Mouse (Mus musculus): Measurements from ENCODE around the gene Angptl6. TPM values are rescaled to one million over a fixed set of nuclear protein-coding genes. Genes with fewer than 3 reads are reported as not detected.
A peak's percentile ranks its signal among the peaks of the same experiment; 100 is the strongest.

The Angptl6 gene
- polyA plus RNA-seq (2014; fragmentation: Nextera tagmentation; extraction: Ambion mirVana), result 9.4 TPM in 2 replicates

- H3K9ac ChIP-seq (ENCODE audit: low read depth, low read length), result peak within 1 kb of the TSS; percentile 84
- peak within 1 kb of the TSS; percentile 89 for H3K4me2 ChIP-seq
- peaks cover 16% of the 10 kb centered on the region for H3K4me1 ChIP-seq (replicated peaks; ENCODE audit: control insufficient read depth, insufficient read depth, low read length)
- no peaks in the 10 kb centered on the region for H3K36me3 ChIP-seq (ENCODE audit: control insufficient read depth, insufficient read depth, low read length)
- peak within 1 kb of the TSS; percentile 49 for H3K4me3 ChIP-seq (ENCODE audit: low read depth, low read length)
- DNase-seq (ENCODE audit: low spot score) (no peak), ATAC-seq (replicated peaks; ENCODE audit: low FRiP score) (no peak)
- 82% methylated on average over 13 of the region's 13 CpGs for WGBS
- no peaks in the 10 kb centered on the region for H3K9me3 ChIP-seq (ENCODE audit: control insufficient read depth, low read length)
- H3K27ac ChIP-seq (ENCODE audit: low read depth, low read length), result peak within 1 kb of the TSS; percentile 87
- no peaks in the 10 kb centered on the region for H3K27me3 ChIP-seq (replicated peaks; ENCODE audit: control insufficient read depth, insufficient read depth, low read length)
Measured at GRCm38 (mm10) chr9:20879097-20879792, at the start of gene Angptl6. TSS of gene Angptl6 (minus strand) at chr9:20879727.

DNA sequence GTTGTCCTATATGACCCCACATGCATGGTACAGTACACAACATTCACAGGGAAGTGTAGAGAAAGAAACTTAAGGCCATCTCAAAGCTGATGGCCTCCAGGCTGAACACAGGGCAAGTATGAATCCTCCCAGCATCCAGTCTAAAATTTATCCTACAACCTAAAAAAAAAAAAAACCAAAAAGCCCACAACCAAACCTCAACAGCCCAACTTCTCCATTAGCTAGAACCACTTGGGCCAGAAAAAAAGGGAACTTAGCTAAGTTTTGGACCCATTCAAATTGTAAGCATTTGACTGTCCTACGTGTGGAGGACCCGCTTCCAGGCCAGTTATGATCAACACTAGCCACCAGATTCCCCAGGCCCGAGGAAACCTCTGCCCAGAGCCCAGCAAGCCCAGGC is 43.7 kb upstream of the Angptl6 start:
- 89% methylated on average over 3 of the region's 3 CpGs for WGBS
- Histone ChIP-seq H3K27ac (ENCODE audit: low read depth, low read length) (no peak overlapping the region), H3K4me3 (ENCODE audit: low read depth, low read length) (no peak overlapping the region), H3K4me2 (no peak overlapping the region), H3K9ac (ENCODE audit: low read depth, low read length) (no peak overlapping the region), H3K27me3 (replicated peaks; ENCODE audit: control insufficient read depth, insufficient read depth, low read length) (no peaks in the 10 kb centered on the region), H3K4me1 (replicated peaks; ENCODE audit: control insufficient read depth, insufficient read depth, low read length) (no peaks in the 10 kb centered on the region), H3K9me3 (ENCODE audit: control insufficient read depth, low read length) (no peaks in the 10 kb centered on the region), H3K36me3 (ENCODE audit: control insufficient read depth, insufficient read depth, low read length) (peaks cover 84% of the 10 kb centered on the region)
- DNase-seq (ENCODE audit: low spot score) (no peak), ATAC-seq (replicated peaks; ENCODE audit: low FRiP score) (no peak)

DNA sequence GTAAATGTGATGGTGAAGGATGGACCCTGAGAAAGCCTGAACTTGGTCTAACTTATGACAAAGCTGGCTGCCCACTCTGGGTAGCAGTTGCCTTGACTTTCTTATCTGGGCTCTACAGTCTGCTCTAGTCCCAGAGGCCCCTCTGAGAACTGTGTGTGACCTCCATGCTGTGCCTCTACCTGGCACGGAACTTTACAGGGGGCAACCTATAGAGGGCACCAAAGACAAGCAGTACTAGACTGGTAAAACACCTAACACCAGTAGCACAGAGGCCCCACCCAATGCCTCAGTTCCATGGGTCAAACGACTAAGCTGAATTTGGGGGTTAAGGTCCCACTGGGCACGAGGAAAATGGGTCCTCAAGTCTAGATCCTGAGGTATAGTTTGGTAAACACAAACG is 36.6 kb upstream of the Angptl6 start:
- ATAC-seq (replicated peaks; ENCODE audit: low FRiP score) (peak; percentile 75), DNase-seq (ENCODE audit: low spot score) (no peak)
- Histone ChIP-seq H3K27me3 (replicated peaks; ENCODE audit: control insufficient read depth, insufficient read depth, low read length) (no peaks in the 10 kb centered on the region), H3K4me2 (no peak overlapping the region), H3K27ac (ENCODE audit: low read depth, low read length) (no peak overlapping the region), H3K9ac (ENCODE audit: low read depth, low read length) (no peak overlapping the region), H3K9me3 (ENCODE audit: control insufficient read depth, low read length) (no peaks in the 10 kb centered on the region), H3K4me3 (ENCODE audit: low read depth, low read length) (no peak overlapping the region), H3K36me3 (ENCODE audit: control insufficient read depth, insufficient read depth, low read length) (peaks cover 93% of the 10 kb centered on the region), H3K4me1 (replicated peaks; ENCODE audit: control insufficient read depth, insufficient read depth, low read length) (no peaks in the 10 kb centered on the region)
- 79% methylated on average over 4 of the region's 4 CpGs for WGBS

DNA sequence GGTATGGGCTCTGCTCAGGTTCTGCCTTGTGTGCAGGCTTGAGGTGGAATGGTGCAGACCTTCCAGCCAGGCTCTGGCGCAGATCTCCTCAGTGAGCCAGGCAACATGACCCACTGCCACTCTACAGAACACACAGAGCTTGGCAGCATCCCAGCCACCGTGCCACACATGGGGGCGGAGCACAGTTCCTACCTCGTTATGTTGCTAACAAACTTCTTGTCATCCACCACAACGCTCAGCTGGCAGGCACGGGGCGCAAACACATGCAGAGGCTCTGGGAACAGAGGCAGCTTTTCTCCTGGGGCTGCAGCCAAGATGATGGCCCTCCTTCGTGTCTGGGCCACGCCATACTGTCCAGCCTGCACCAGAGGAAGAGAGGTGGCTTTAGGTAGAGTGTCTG is 30.4 kb upstream of the Angptl6 start:
- 92% methylated on average over 9 of the region's 9 CpGs for WGBS
- DNase-seq (ENCODE audit: low spot score), result no peak

GRCm38 (mm10) chr9:20902174-20902491 is 22.6 kb upstream of the Angptl6 start:
- Histone ChIP-seq H3K9me3 (ENCODE audit: control insufficient read depth, low read length) (no peaks in the 10 kb centered on the region), H3K4me2 (peak overlapping the region; percentile 59), H3K27ac (ENCODE audit: low read depth, low read length) (peak overlapping the region; percentile 85), H3K4me1 (replicated peaks; ENCODE audit: control insufficient read depth, insufficient read depth, low read length) (peaks cover 19% of the 10 kb centered on the region), H3K4me3 (ENCODE audit: low read depth, low read length) (peak overlapping the region; percentile 15; the same call in 1 of the 2 replicates), H3K27me3 (replicated peaks; ENCODE audit: control insufficient read depth, insufficient read depth, low read length) (no peaks in the 10 kb centered on the region), H3K9ac (ENCODE audit: low read depth, low read length) (peak overlapping the region; percentile 48; the same call in 1 of the 2 replicates), H3K36me3 (ENCODE audit: control insufficient read depth, insufficient read depth, low read length) (peaks cover 23% of the 10 kb centered on the region)
- ATAC-seq (replicated peaks; ENCODE audit: low FRiP score) (peak; percentile 74), DNase-seq (ENCODE audit: low spot score) (peak; percentile 61)
- 13% methylated on average over 6 of the region's 6 CpGs for WGBS

More for the DNA sequence above, 30.4 kb upstream of the Angptl6 start:
- H3K9ac ChIP-seq (ENCODE audit: low read depth, low read length), result no peak overlapping the region
- H3K27me3 ChIP-seq (replicated peaks; ENCODE audit: control insufficient read depth, insufficient read depth, low read length), result no peaks in the 10 kb centered on the region
- no peaks in the 10 kb centered on the region for H3K4me1 ChIP-seq (replicated peaks; ENCODE audit: control insufficient read depth, insufficient read depth, low read length)
- no peak overlapping the region for H3K27ac ChIP-seq (ENCODE audit: low read depth, low read length)
- H3K4me3 ChIP-seq (ENCODE audit: low read depth, low read length), result no peak overlapping the region
- H3K9me3 ChIP-seq (ENCODE audit: control insufficient read depth, low read length), result no peaks in the 10 kb centered on the region
- H3K36me3 ChIP-seq (ENCODE audit: control insufficient read depth, insufficient read depth, low read length), result peaks cover 90% of the 10 kb centered on the region
- no peak for ATAC-seq (replicated peaks; ENCODE audit: low FRiP score)
- H3K4me2 ChIP-seq, result no peak overlapping the region

GRCm38 (mm10) chr9:20901466-20902173 is 22.1 kb upstream of the Angptl6 start:
- WGBS, result 13% methylated on average over 13 of the region's 13 CpGs

GRCm38 (mm10) chr9:20898511-20899073 is 19.1 kb upstream of the Angptl6 start, which contains the start of gene Eif3g:
TSS of gene Eif3g (minus strand) at chr9:20898623.
- Histone ChIP-seq H3K4me2 (peak within 1 kb of the TSS; percentile 76), H3K9ac (ENCODE audit: low read depth, low read length) (peak within 1 kb of the TSS; percentile 97), H3K27ac (ENCODE audit: low read depth, low read length) (peak within 1 kb of the TSS; percentile 79), H3K4me3 (ENCODE audit: low read depth, low read length) (peak within 1 kb of the TSS; percentile 99), H3K27me3 (replicated peaks; ENCODE audit: control insufficient read depth, insufficient read depth, low read length) (no peaks in the 10 kb centered on the region), H3K4me1 (replicated peaks; ENCODE audit: control insufficient read depth, insufficient read depth, low read length) (peaks cover 24% of the 10 kb centered on the region), H3K36me3 (ENCODE audit: control insufficient read depth, insufficient read depth, low read length) (peaks cover 33% of the 10 kb centered on the region), H3K9me3 (ENCODE audit: control insufficient read depth, low read length) (no peaks in the 10 kb centered on the region)
- peak; percentile 81 for DNase-seq (ENCODE audit: low spot score)
- 6% methylated on average over 34 of the region's 34 CpGs for WGBS
- peak; percentile 76 for ATAC-seq (replicated peaks; ENCODE audit: low FRiP score)

More at GRCm38 (mm10) chr9:20901466-20902173, 22.1 kb upstream of the Angptl6 start:
- no peaks in the 10 kb centered on the region for H3K9me3 ChIP-seq (ENCODE audit: control insufficient read depth, low read length)
- H3K4me1 ChIP-seq (replicated peaks; ENCODE audit: control insufficient read depth, insufficient read depth, low read length), result peaks cover 24% of the 10 kb centered on the region
- H3K27me3 ChIP-seq (replicated peaks; ENCODE audit: control insufficient read depth, insufficient read depth, low read length), result no peaks in the 10 kb centered on the region
- peak overlapping the region; percentile 85 for H3K27ac ChIP-seq (ENCODE audit: low read depth, low read length)
- H3K4me2 ChIP-seq, result peak overlapping the region; percentile 59
- DNase-seq (ENCODE audit: low spot score) (no peak), ATAC-seq (replicated peaks; ENCODE audit: low FRiP score) (peak; percentile 64)
- peak overlapping the region; percentile 48 for H3K9ac ChIP-seq (ENCODE audit: low read depth, low read length)
- peak overlapping the region; percentile 15; the same call in 1 of the 2 replicates for H3K4me3 ChIP-seq (ENCODE audit: low read depth, low read length)
- peaks cover 21% of the 10 kb centered on the region for H3K36me3 ChIP-seq (ENCODE audit: control insufficient read depth, insufficient read depth, low read length)

DNA sequence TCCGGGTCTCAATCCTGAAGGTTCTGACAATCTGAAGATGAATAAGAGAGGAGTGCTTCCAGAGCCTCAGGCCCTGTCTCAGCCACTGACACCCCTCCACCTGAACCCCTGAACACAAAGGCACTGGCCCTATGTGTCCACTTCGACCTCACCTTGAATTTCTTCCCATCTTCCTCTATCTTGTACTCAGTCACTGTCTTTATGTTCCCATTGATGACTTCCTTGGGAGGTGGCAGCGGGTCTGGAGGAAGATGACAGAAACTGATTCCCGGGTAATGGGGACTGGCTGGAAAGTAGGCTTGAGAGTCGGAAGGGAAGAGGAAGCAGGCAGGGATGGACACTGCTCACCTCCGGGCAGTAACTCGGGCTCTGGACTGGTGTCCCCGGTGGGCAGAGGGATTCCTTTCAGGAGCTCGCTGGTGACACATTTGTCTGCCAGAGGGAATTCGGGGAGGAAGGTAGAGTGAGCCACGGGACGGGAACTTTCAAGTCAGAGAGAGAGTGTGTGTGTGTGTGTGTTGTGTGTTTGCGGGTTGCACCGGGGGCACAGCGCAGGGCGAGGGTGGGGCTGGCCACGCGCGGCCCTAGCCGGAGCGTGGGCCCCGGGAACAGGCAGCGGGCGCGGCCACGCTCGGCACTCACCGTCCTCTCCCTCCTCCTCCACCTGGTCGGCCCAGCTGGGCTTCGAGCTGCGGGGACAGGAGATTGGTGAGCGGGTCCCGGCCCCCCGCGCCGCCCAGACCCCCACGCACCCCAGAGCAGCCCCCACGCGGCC is 18.4 kb upstream of the Angptl6 start:
- DNase-seq (ENCODE audit: low spot score) (no peak), ATAC-seq (replicated peaks; ENCODE audit: low FRiP score) (peak; percentile 61)
- H3K4me1 ChIP-seq (replicated peaks; ENCODE audit: control insufficient read depth, insufficient read depth, low read length), result peaks cover 24% of the 10 kb centered on the region
- peak overlapping the region; percentile 76 for H3K4me2 ChIP-seq
- no peaks in the 10 kb centered on the region for H3K9me3 ChIP-seq (ENCODE audit: control insufficient read depth, low read length)
- H3K9ac ChIP-seq (ENCODE audit: low read depth, low read length), result peak overlapping the region; percentile 97
- WGBS, result 3% methylated on average over 39 of the region's 39 CpGs
- H3K36me3 ChIP-seq (ENCODE audit: control insufficient read depth, insufficient read depth, low read length), result peaks cover 37% of the 10 kb centered on the region
- H3K4me3 ChIP-seq (ENCODE audit: low read depth, low read length), result peak overlapping the region; percentile 99
- H3K27ac ChIP-seq (ENCODE audit: low read depth, low read length), result peak overlapping the region; percentile 79
- no peaks in the 10 kb centered on the region for H3K27me3 ChIP-seq (replicated peaks; ENCODE audit: control insufficient read depth, insufficient read depth, low read length)

All from liver, embryonic 11.5 days (tissue).